Mouse (Mus musculus) mesoderm, embryonic 11.5 days (tissue): ENCODE measurements around the gene Sars.

ENCODE experiments used
- DNase-seq: peaks from one replicate; pipeline ENCODE4 v3.0.0-alpha.2; 2012; ENCODE audit warnings: low read depth, low spot score

Gene Sars

GRCm38 (mm10) chr3:108424944-108425623 lies 19.9 kb downstream of the Sars start:
- peak; percentile 35 for DNase-seq

- no peak for DNase-seq
Measured at GRCm38 (mm10) chr3:108423844-108424801, 20.9 kb downstream of the Sars start.

- no peak for DNase-seq
Measured at GRCm38 (mm10) chr3:108423006-108423405, 22.0 kb downstream of the Sars start.

GRCm38 (mm10) chr3:108415831-108416223 lies 29.2 kb downstream of the Sars start:
- DNase-seq = peak; percentile 91

- no peak for DNase-seq
Measured at GRCm38 (mm10) chr3:108414857-108415830, 29.9 kb downstream of the Sars start, which contains the start of gene Celsr2. Gene Celsr2, minus strand, starts transcription at chr3:108415552.

GRCm38 (mm10) chr3:108413634-108414360 lies 31.2 kb downstream of the Sars start:
- DNase-seq = no peak

- no peak for DNase-seq
Measured at GRCm38 (mm10) chr3:108411754-108412121, 33.3 kb downstream of the Sars start.

- DNase-seq = no peak
Measured at GRCm38 (mm10) chr3:108411026-108411753, 33.8 kb downstream of the Sars start.

- DNase-seq = peak; percentile 71
Measured at GRCm38 (mm10) chr3:108410359-108410714, 34.7 kb downstream of the Sars start.

GRCm38 (mm10) chr3:108409656-108410358 lies 35.2 kb downstream of the Sars start:
- no peak for DNase-seq

- DNase-seq = no peak
Measured at GRCm38 (mm10) chr3:108408517-108409008, 36.4 kb downstream of the Sars start.

- DNase-seq = no peak
Measured at GRCm38 (mm10) chr3:108406306-108406885, 38.6 kb downstream of the Sars start.

GRCm38 (mm10) chr3:108405536-108406305 lies 39.3 kb downstream of the Sars start:
- no peak for DNase-seq

GRCm38 (mm10) chr3:108402528-108402920 lies 42.5 kb downstream of the Sars start:
- no peak for DNase-seq

- peak; percentile 94 for DNase-seq
Measured at GRCm38 (mm10) chr3:108401692-108402527, 43.1 kb downstream of the Sars start.

GRCm38 (mm10) chr3:108400442-108400841 lies 44.6 kb downstream of the Sars start:
- no peak for DNase-seq

GRCm38 (mm10) chr3:108398281-108398680 lies 46.7 kb downstream of the Sars start:
- DNase-seq = no peak
